Mouse (Mus musculus) erythroblast, embryonic 14.5 days (primary cell): ENCODE measurements around the gene Apoa5.

Experiments
- GATA1 ChIP-seq: IDR thresholded peaks from 2 replicates; pipeline ENCODE4 v1.6.1; 2012; ENCODE audit warnings: low read length, inconsistent platforms, mixed read lengths
- TAL1 ChIP-seq: IDR thresholded peaks from 3 replicates; pipeline ENCODE4 v1.6.1; 2012; ENCODE audit warnings: low read length, inconsistent platforms, mixed read lengths

DNA sequence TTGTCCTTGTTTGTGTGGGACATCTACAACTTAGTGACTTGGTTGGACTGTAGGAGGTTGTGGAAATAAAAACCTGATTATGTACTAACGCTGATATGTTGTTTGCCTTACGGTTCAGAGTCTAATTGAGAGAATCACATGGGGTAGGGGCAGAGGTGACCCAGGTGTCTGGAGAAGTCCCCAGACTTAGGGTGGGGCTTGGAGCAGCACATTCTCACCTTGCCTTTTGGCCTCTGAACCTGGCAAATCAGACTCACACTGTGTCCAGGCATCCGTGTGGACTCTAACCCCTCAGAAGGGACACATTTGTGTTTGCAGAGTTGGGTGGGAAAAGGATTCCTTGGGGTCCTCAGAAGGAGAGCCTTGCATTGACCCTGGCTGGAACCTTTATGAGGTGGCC lies 44.3 kb upstream of the Apoa5 start:
- TF ChIP-seq GATA1 (no peak), TAL1 (no peak)
